Mouse (Mus musculus) gastrocnemius, adult 2 months (tissue): ENCODE data around the gene Rnf208. TPM values are rescaled to one million over a fixed set of nuclear protein-coding genes. Genes with fewer than 3 reads are reported as not detected.

ENCODE experiments used
- DNase-seq: peaks from one replicate; pipeline ENCODE4 v3.0.0; 2022
- H3K27ac ChIP-seq: fragments of 200-600 bp; 2 replicates; pipeline ENCODE4 v1.8.1; 2022; ENCODE audit warnings: mild to moderate bottlenecking
- H3K4me3 ChIP-seq: fragments of 200-600 bp; 2 replicates; pipeline ENCODE4 v1.8.1; 2022; ENCODE audit warnings: mild to moderate bottlenecking, moderate library complexity
- CTCF ChIP-seq: fragments of 200-600 bp; IDR thresholded peaks from 2 replicates; pipeline ENCODE4 v1.8.1; 2022; ENCODE audit warnings: antibody characterized with exemption, mild to moderate bottlenecking, moderate library complexity
- intact Hi-C: fragments of 180-260 bp; cut with DNase I; formaldehyde crosslinking; loops from one replicate; pipeline ENCODE4 v1.15.1; 2025
- total RNA-seq, 2 experiments: library from RNA; stranded (reverse); gene quantifications; 2 replicates each; pipeline ENCODE4 v1.2.3; 2021

Gene Rnf208
- total RNA-seq, 2 experiments from 2014 or later = 0.39 to 0.56 TPM

GRCm38 (mm10) chr2:25291184-25292053, 49.4 kb downstream of the Rnf208 start:
- intact Hi-C loops = loop anchor here (2.0 to 5.0 kb wide), 3 partner anchors 64 to 164 kb away; no protein-coding TSS in a partner anchor
- Histone ChIP-seq H3K4me3 (peak overlapping the region; percentile 66), H3K27ac (peak overlapping the region; percentile 62; the same call in 1 of the 2 replicates)
- peak; percentile 39 for TF ChIP-seq CTCF
- DNase-seq = no peak

- Histone ChIP-seq H3K4me3 (peak overlapping the region; percentile 66), H3K27ac (peak overlapping the region; percentile 62)
- no peak for TF ChIP-seq CTCF
- peak; percentile 59 for DNase-seq
- intact Hi-C loops = loop anchor here (2.0 to 5.0 kb wide), 3 partner anchors 65 to 165 kb away; no protein-coding TSS in a partner anchor
Measured at GRCm38 (mm10) chr2:25292054-25292544, 50.0 kb downstream of the Rnf208 start.

- intact Hi-C loops = loop anchor here (2.0 to 5.0 kb wide), 3 partner anchors 66 to 166 kb away; no protein-coding TSS in a partner anchor
- TF ChIP-seq CTCF = peak; percentile 95
- peak; percentile 85 for DNase-seq
- H3K4me3 ChIP-seq = peak overlapping the region; percentile 66
- peak overlapping the region; percentile 62 for H3K27ac ChIP-seq
Measured at GRCm38 (mm10) chr2:25292856-25293255, 50.8 kb downstream of the Rnf208 start.

GRCm38 (mm10) chr2:25293706-25294105, 51.7 kb downstream of the Rnf208 start:
- DNase-seq = no peak
- no peak for TF ChIP-seq CTCF
- Histone ChIP-seq H3K4me3 (no peak overlapping the region), H3K27ac (no peak overlapping the region)
- intact Hi-C loops = loop anchor here (2.0 to 5.0 kb wide), 3 partner anchors 66 to 166 kb away; no protein-coding TSS in a partner anchor

Other genes starting within 250 kb of the Rnf208 start
- gene Nsmf, start 187.9 kb upstream of the Rnf208 start, total RNA-seq = 10 to 100 TPM in 1 of 2 experiments, 1 to 10 TPM in 1; 6.9 to 15.0 TPM
- not detected for gene Entpd8, start 162.0 kb upstream of the Rnf208 start, total RNA-seq
- gene Noxa1, start 147.1 kb upstream of the Rnf208 start, total RNA-seq = not detected
- 1 to 10 TPM; 4.0 to 5.2 TPM for gene Nrarp, start 61.5 kb upstream of the Rnf208 start, total RNA-seq
- 1 to 10 TPM in 1 of 2 experiments, under 1 TPM in 1; 0.59 to 1.0 TPM for gene Tor4a, start 45.4 kb upstream of the Rnf208 start, total RNA-seq
- gene Nelfb, start 30.8 kb upstream of the Rnf208 start, total RNA-seq = 10 to 100 TPM; 22.3 to 23.1 TPM
- not detected for gene Stpg3, start 27.6 kb upstream of the Rnf208 start, total RNA-seq
- gene Fam166a, start 23.5 kb upstream of the Rnf208 start, total RNA-seq = not detected
- gene Tubb4b, start 17.6 kb upstream of the Rnf208 start, total RNA-seq = 100 to 1,000 TPM; 185 to 269 TPM
- not detected for gene Slc34a3, start 7.9 kb upstream of the Rnf208 start, total RNA-seq
- gene Rnf224, start 5.5 kb upstream of the Rnf208 start, total RNA-seq = not detected
- gene Cysrt1, start 197 bp downstream of the Rnf208 start, total RNA-seq = not detected
- gene AL732309.1, start 4.6 kb downstream of the Rnf208 start, total RNA-seq = 1 to 10 TPM in 1 of 2 experiments, under 1 TPM in 1; 0.86 to 1.2 TPM
- gene Tmem203, start 13.2 kb downstream of the Rnf208 start, total RNA-seq = 10 to 100 TPM; 11.4 to 12.6 TPM
- 1 to 10 TPM; 3.1 to 3.5 TPM for gene Tprn, start 20.4 kb downstream of the Rnf208 start, total RNA-seq
- 10 to 100 TPM; 28.0 to 35.5 TPM for gene Ssna1, start 30.2 kb downstream of the Rnf208 start, total RNA-seq
- gene Anapc2, start 30.2 kb downstream of the Rnf208 start, total RNA-seq = 10 to 100 TPM; 29.7 to 32.3 TPM
- not detected for gene Tmem210, start 45.9 kb downstream of the Rnf208 start, total RNA-seq
- gene Lrrc26, start 47.7 kb downstream of the Rnf208 start, total RNA-seq = not detected
- gene Grin1, start 76.9 kb downstream of the Rnf208 start, total RNA-seq = not detected
- gene Man1b1, start 90.1 kb downstream of the Rnf208 start, total RNA-seq = 10 to 100 TPM; 12.9 to 16.0 TPM
- 10 to 100 TPM; 14.0 to 16.5 TPM for gene Dpp7, start 114.1 kb downstream of the Rnf208 start, total RNA-seq
- gene Uap1l1, start 123.4 kb downstream of the Rnf208 start, total RNA-seq = 1 to 10 TPM; 4.3 to 5.4 TPM
- gene Sapcd2, start 130.1 kb downstream of the Rnf208 start, total RNA-seq = not detected
- 1 to 10 TPM; 6.5 to 8.8 TPM for gene Entpd2, start 153.6 kb downstream of the Rnf208 start, total RNA-seq
- 10 to 100 TPM; 14.9 to 16.9 TPM for gene Npdc1, start 157.1 kb downstream of the Rnf208 start, total RNA-seq
- gene Fut7, start 181.0 kb downstream of the Rnf208 start, total RNA-seq = not detected
- 10 to 100 TPM; 15.1 to 15.3 TPM for gene Abca2, start 186.4 kb downstream of the Rnf208 start, total RNA-seq
- gene Clic3, start 214.6 kb downstream of the Rnf208 start, total RNA-seq = 1 to 10 TPM in 1 of 2 experiments, under 1 TPM in 1; 0.31 to 1.1 TPM
- 10 to 100 TPM; 13.6 to 14.4 TPM for gene Paxx, start 218.8 kb downstream of the Rnf208 start, total RNA-seq
- not detected for gene Ptgds, start 227.8 kb downstream of the Rnf208 start, total RNA-seq